Mouse (Mus musculus): ENCODE measurements at regions not wholly inside any gene's neighbourhood (a gene's known extent, or its start where the extent isn't known, plus 50 kb on each side); places are given as distances from the start of the nearest gene placed in this dataset.

GRCm38 (mm10) chr15:36682832-36683231, 324.7 kb downstream of the Zfp706 start:
- ATAC-seq (ENCODE audit: low read depth), result no peak
- 56% methylated on average over 6 of the region's 6 CpGs for WGBS (ENCODE audit: insufficient replicate concordance)
- Histone ChIP-seq H3K9ac (ENCODE audit: low read depth, low read length) (no peak overlapping the region), H3K27me3 (ENCODE audit: control insufficient read depth, insufficient read depth, low read depth, low read length) (no peaks in the 10 kb centered on the region; the same call in 1 of the 2 replicates), H3K27ac (ENCODE audit: low read length) (no peak overlapping the region), H3K9me3 (replicated peaks; ENCODE audit: control insufficient read depth, low read length) (no peaks in the 10 kb centered on the region), H3K36me3 (ENCODE audit: control insufficient read depth, insufficient read depth) (no peaks in the 10 kb centered on the region), H3K4me3 (ENCODE audit: low read depth, low read length) (no peak overlapping the region), H3K4me1 (ENCODE audit: control insufficient read depth, low read depth, low read length) (peaks cover 7% of the 10 kb centered on the region), H3K4me2 (ENCODE audit: low read depth, low read length) (no peak overlapping the region)

GRCm38 (mm10) chr15:36682159-36682558, 325.4 kb downstream of the Zfp706 start:
- ATAC-seq (ENCODE audit: low read depth), result no peak
- Histone ChIP-seq H3K4me2 (ENCODE audit: low read depth, low read length) (no peak overlapping the region), H3K9me3 (replicated peaks; ENCODE audit: control insufficient read depth, low read length) (no peaks in the 10 kb centered on the region), H3K36me3 (ENCODE audit: control insufficient read depth, insufficient read depth) (no peaks in the 10 kb centered on the region), H3K9ac (ENCODE audit: low read depth, low read length) (no peak overlapping the region), H3K4me1 (ENCODE audit: control insufficient read depth, low read depth, low read length) (peaks cover 3% of the 10 kb centered on the region; the same call in 1 of the 2 replicates), H3K27ac (ENCODE audit: low read length) (no peak overlapping the region), H3K4me3 (ENCODE audit: low read depth, low read length) (no peak overlapping the region), H3K27me3 (ENCODE audit: control insufficient read depth, insufficient read depth, low read depth, low read length) (no peaks in the 10 kb centered on the region)
- 52% methylated on average over 5 of the region's 5 CpGs for WGBS (ENCODE audit: insufficient replicate concordance)

GRCm38 (mm10) chr15:36680361-36681140, 327.0 kb downstream of the Zfp706 start:
- H3K9me3 ChIP-seq (replicated peaks; ENCODE audit: control insufficient read depth, low read length), result no peaks in the 10 kb centered on the region
- no peak overlapping the region for H3K4me3 ChIP-seq (ENCODE audit: low read depth, low read length)
- 70% methylated on average over 11 of the region's 11 CpGs for WGBS (ENCODE audit: insufficient replicate concordance)

GRCm38 (mm10) chr15:36679577-36679976, 328.0 kb downstream of the Zfp706 start:
- H3K27me3 ChIP-seq (ENCODE audit: control insufficient read depth, insufficient read depth, low read depth, low read length), result no peaks in the 10 kb centered on the region
- no peaks in the 10 kb centered on the region for H3K9me3 ChIP-seq (replicated peaks; ENCODE audit: control insufficient read depth, low read length)
- H3K4me1 ChIP-seq (ENCODE audit: control insufficient read depth, low read depth, low read length), result no peaks in the 10 kb centered on the region
- no peak overlapping the region for H3K4me2 ChIP-seq (ENCODE audit: low read depth, low read length)
- H3K4me3 ChIP-seq (ENCODE audit: low read depth, low read length), result no peak overlapping the region
- WGBS (ENCODE audit: insufficient replicate concordance), result 74% methylated on average over 13 of the region's 13 CpGs
- H3K36me3 ChIP-seq (ENCODE audit: control insufficient read depth, insufficient read depth), result no peaks in the 10 kb centered on the region
- no peak overlapping the region for H3K9ac ChIP-seq (ENCODE audit: low read depth, low read length)
- no peak overlapping the region for H3K27ac ChIP-seq (ENCODE audit: low read length)
- no peak for ATAC-seq (ENCODE audit: low read depth)

More at GRCm38 (mm10) chr15:36680361-36681140, 327.0 kb downstream of the Zfp706 start:
- no peak overlapping the region for H3K27ac ChIP-seq (ENCODE audit: low read length)
- ATAC-seq (ENCODE audit: low read depth), result no peak
- H3K9ac ChIP-seq (ENCODE audit: low read depth, low read length), result no peak overlapping the region
- no peak overlapping the region for H3K4me2 ChIP-seq (ENCODE audit: low read depth, low read length)
- no peaks in the 10 kb centered on the region for H3K36me3 ChIP-seq (ENCODE audit: control insufficient read depth, insufficient read depth)
- no peaks in the 10 kb centered on the region for H3K27me3 ChIP-seq (ENCODE audit: control insufficient read depth, insufficient read depth, low read depth, low read length)
- H3K4me1 ChIP-seq (ENCODE audit: control insufficient read depth, low read depth, low read length), result peaks cover 3% of the 10 kb centered on the region; the same call in 1 of the 2 replicates

GRCm38 (mm10) chr15:36669748-36670147, 337.8 kb downstream of the Zfp706 start:
- Histone ChIP-seq H3K27me3 (ENCODE audit: control insufficient read depth, insufficient read depth, low read depth, low read length) (no peaks in the 10 kb centered on the region; the same call in 1 of the 2 replicates), H3K36me3 (ENCODE audit: control insufficient read depth, insufficient read depth) (no peaks in the 10 kb centered on the region), H3K9ac (ENCODE audit: low read depth, low read length) (no peak overlapping the region), H3K4me3 (ENCODE audit: low read depth, low read length) (no peak overlapping the region), H3K4me2 (ENCODE audit: low read depth, low read length) (no peak overlapping the region), H3K4me1 (ENCODE audit: control insufficient read depth, low read depth, low read length) (no peaks in the 10 kb centered on the region), H3K27ac (ENCODE audit: low read length) (no peak overlapping the region), H3K9me3 (replicated peaks; ENCODE audit: control insufficient read depth, low read length) (no peaks in the 10 kb centered on the region)
- no peak for ATAC-seq (ENCODE audit: low read depth)
- 51% methylated on average over 12 of the region's 12 CpGs for WGBS (ENCODE audit: insufficient replicate concordance)

- 10% methylated on average over 3 of the region's 3 CpGs for WGBS (ENCODE audit: insufficient replicate concordance)
- Histone ChIP-seq H3K36me3 (ENCODE audit: control insufficient read depth, insufficient read depth) (no peaks in the 10 kb centered on the region), H3K9ac (ENCODE audit: low read depth, low read length) (no peak overlapping the region), H3K4me3 (ENCODE audit: low read depth, low read length) (no peak overlapping the region), H3K27me3 (ENCODE audit: control insufficient read depth, insufficient read depth, low read depth, low read length) (no peaks in the 10 kb centered on the region; the same call in 1 of the 2 replicates), H3K9me3 (replicated peaks; ENCODE audit: control insufficient read depth, low read length) (no peaks in the 10 kb centered on the region), H3K4me2 (ENCODE audit: low read depth, low read length) (no peak overlapping the region), H3K27ac (ENCODE audit: low read length) (no peak overlapping the region), H3K4me1 (ENCODE audit: control insufficient read depth, low read depth, low read length) (no peaks in the 10 kb centered on the region)
- no peak for ATAC-seq (ENCODE audit: low read depth)
These were observed 341.0 kb downstream of the Zfp706 start for GRCm38 (mm10) chr15:36666566-36666965.

- ATAC-seq (ENCODE audit: low read depth), result no peak
- no peak overlapping the region for H3K27ac ChIP-seq (ENCODE audit: low read length)
- H3K9ac ChIP-seq (ENCODE audit: low read depth, low read length), result no peak overlapping the region
- H3K27me3 ChIP-seq (ENCODE audit: control insufficient read depth, insufficient read depth, low read depth, low read length), result no peaks in the 10 kb centered on the region
- no peak overlapping the region for H3K4me2 ChIP-seq (ENCODE audit: low read depth, low read length)
- H3K9me3 ChIP-seq (replicated peaks; ENCODE audit: control insufficient read depth, low read length), result no peaks in the 10 kb centered on the region
- no peak overlapping the region for H3K4me3 ChIP-seq (ENCODE audit: low read depth, low read length)
- WGBS (ENCODE audit: insufficient replicate concordance), result 75% methylated on average over 6 of the region's 6 CpGs
- no peaks in the 10 kb centered on the region for H3K4me1 ChIP-seq (ENCODE audit: control insufficient read depth, low read depth, low read length)
- no peaks in the 10 kb centered on the region for H3K36me3 ChIP-seq (ENCODE audit: control insufficient read depth, insufficient read depth)
These were observed 343.2 kb downstream of the Zfp706 start for GRCm38 (mm10) chr15:36664391-36664790.

- no peaks in the 10 kb centered on the region for H3K4me1 ChIP-seq (ENCODE audit: control insufficient read depth, low read depth, low read length)
- no peak overlapping the region for H3K9ac ChIP-seq (ENCODE audit: low read depth, low read length)
- H3K4me3 ChIP-seq (ENCODE audit: low read depth, low read length), result no peak overlapping the region
- H3K36me3 ChIP-seq (ENCODE audit: control insufficient read depth, insufficient read depth), result no peaks in the 10 kb centered on the region
- no peak for ATAC-seq (ENCODE audit: low read depth)
- no peak overlapping the region for H3K27ac ChIP-seq (ENCODE audit: low read length)
- H3K4me2 ChIP-seq (ENCODE audit: low read depth, low read length), result no peak overlapping the region
- WGBS (ENCODE audit: insufficient replicate concordance), result 57% methylated on average over 7 of the region's 7 CpGs
- no peaks in the 10 kb centered on the region for H3K9me3 ChIP-seq (replicated peaks; ENCODE audit: control insufficient read depth, low read length)
- H3K27me3 ChIP-seq (ENCODE audit: control insufficient read depth, insufficient read depth, low read depth, low read length), result no peaks in the 10 kb centered on the region
These were observed 346.6 kb downstream of the Zfp706 start for GRCm38 (mm10) chr15:36660986-36661385.
